Mouse (Mus musculus) CH12.LX (cell line): Measurements from ENCODE around the gene Abhd16a.

ENCODE experiments used
- CTCF ChIP-seq, 2 experiments: IDR thresholded peaks in 1 of 2; conservative IDR thresholded peaks in 1 of 2; 2 replicates each; pipeline ENCODE4 v1.5.1; 2011 to 2012; ENCODE audit warnings: low read depth in 2 of 2, low read length in 2 of 2, improper control_type of control experiment in 1 of 2, inconsistent platforms in 1 of 2, mild to moderate bottlenecking in 1 of 2, moderate library complexity in 1 of 2
- HCFC1 ChIP-seq: IDR thresholded peaks from 2 replicates; pipeline ENCODE4 v1.6.1; 2012; ENCODE audit warnings: low read depth, mild to moderate bottlenecking, inconsistent platforms, low read length, improper control_type of control experiment
- MAFK ChIP-seq: IDR thresholded peaks from 2 replicates; pipeline ENCODE4 v1.6.1; 2011; ENCODE audit warnings: low read length, improper control_type of control experiment; ENCODE audit not compliant: insufficient replicate concordance
- MXI1 ChIP-seq: IDR thresholded peaks from 2 replicates; pipeline ENCODE4 v1.6.1; 2011; ENCODE audit warnings: mild to moderate bottlenecking, low read depth, low read length, improper control_type of control experiment
- MYC ChIP-seq: IDR thresholded peaks from 2 replicates; pipeline ENCODE4 v1.6.1; 2011; ENCODE audit warnings: low read depth, mild to moderate bottlenecking, improper control_type of control experiment, low read length
- NRF1 ChIP-seq: IDR thresholded peaks from 2 replicates; pipeline ENCODE4 v1.6.1; 2014; ENCODE audit warnings: low read depth, mild to moderate bottlenecking, inconsistent platforms, low read length, improper control_type of control experiment, moderate library complexity
- POLR2A ChIP-seq: IDR thresholded peaks from 2 replicates; pipeline ENCODE4 v1.6.1; 2011; ENCODE audit warnings: low read depth, mild to moderate bottlenecking, improper control_type of control experiment, low read length
- POLR2AphosphoS2 ChIP-seq: IDR thresholded peaks from 2 replicates; pipeline ENCODE4 v1.6.1; 2011; ENCODE audit warnings: low read depth, low read length, improper control_type of control experiment
- UBTF ChIP-seq: IDR thresholded peaks from 2 replicates; pipeline ENCODE4 v1.6.1; 2012; ENCODE audit warnings: low read depth, mild to moderate bottlenecking, inconsistent platforms, low read length, improper control_type of control experiment, moderate library complexity
- ZNF384 ChIP-seq: IDR thresholded peaks from 2 replicates; pipeline ENCODE4 v1.6.1; 2012; ENCODE audit warnings: low read depth, low read length, improper control_type of control experiment, inconsistent platforms

DNA sequence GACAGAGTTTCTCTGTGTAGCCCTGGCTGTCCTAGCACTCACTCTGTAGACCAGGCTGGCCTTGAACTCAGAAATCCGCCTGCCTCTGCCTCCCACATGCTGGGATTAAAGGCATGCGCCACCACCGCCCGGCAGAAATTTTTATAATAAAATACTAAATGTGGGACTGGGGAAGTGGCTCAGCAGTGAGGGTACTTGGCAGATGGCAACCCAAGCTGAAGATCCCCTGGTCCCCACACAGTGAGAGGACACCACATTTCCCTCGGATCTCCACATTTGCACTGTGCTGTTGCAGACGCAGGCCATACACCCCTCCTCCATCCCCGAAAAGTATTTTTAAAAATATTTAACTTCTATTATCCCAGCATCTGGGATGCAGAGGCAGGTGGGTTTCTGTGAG is 44.5 kb downstream of the Abhd16a start:
- TF ChIP-seq MYC = no peak
- no peak for TF ChIP-seq UBTF
- no peak for TF ChIP-seq CTCF (conservative IDR thresholded peaks at IDR 0.05 in 1 of 2, IDR thresholded peaks at IDR 0.05 in 1 of 2; ENCODE audit: low read depth in 2 of 2, low read length in 2 of 2)
- TF ChIP-seq MXI1 = no peak
- no peak for TF ChIP-seq MAFK
- no peak for TF ChIP-seq HCFC1
- TF ChIP-seq NRF1 = no peak
- no peak for TF ChIP-seq ZNF384
- no peak for TF ChIP-seq POLR2A
- TF ChIP-seq POLR2AphosphoS2 = no peak
